ENCODE assay signal across 8 mouse cellular contexts in the genomic region with DNA sequence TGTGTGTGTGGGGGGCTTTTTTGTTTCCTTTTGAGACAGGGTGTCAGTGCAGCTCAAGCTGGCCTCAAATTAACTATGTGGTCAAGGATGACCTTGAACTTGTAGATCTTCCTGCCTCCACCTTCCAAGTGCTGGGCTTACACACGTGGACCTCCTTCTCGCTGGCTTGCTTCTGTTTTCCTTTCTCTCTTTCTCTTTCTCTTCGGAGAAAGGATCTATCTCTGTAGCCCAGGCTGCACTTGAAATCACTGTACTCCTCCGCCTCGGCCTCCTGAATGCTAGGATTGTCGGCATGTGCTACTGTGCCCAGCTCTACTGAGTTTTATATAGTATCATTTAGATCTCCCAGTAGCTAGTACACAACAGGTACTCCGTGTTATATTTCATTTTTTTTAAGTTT. TPM values are rescaled to one million over a fixed set of nuclear protein-coding genes. Genes with fewer than 3 reads are reported as not detected.
A peak's percentile ranks its signal among the peaks of the same experiment; 100 is the strongest.
DNase-seq lines count a peak whose midpoint lies in the region; ATAC-seq and TF ChIP-seq lines count a peak whose summit lies in the region.

No protein-coding gene starts in this region.

- H3K27ac ChIP-seq in ES-Bruce4 (ENCODE audit: insufficient read depth, low read length): no peak overlapping the region
- H3K27ac ChIP-seq in forebrain, embryonic 15.5 days (replicated peaks): peak overlapping the region; percentile 46; the same call in 1 of the 2 replicates
- H3K27ac ChIP-seq in liver, postnatal 0 days (ENCODE audit: low read depth): no peak overlapping the region

- TF ChIP-seq CTCF in ES-Bruce4 (IDR thresholded peaks at IDR 0.05; ENCODE audit: low read depth, low read length): no peak
- TF ChIP-seq CTCF in liver, postnatal 0 days (IDR thresholded peaks at IDR 0.05; ENCODE audit: low read depth): no peak

- H3K4me3 ChIP-seq in ES-Bruce4 (ENCODE audit: low read depth, low read length): peak overlapping the region; percentile 6; the same call in 1 of the 2 replicates
- peak overlapping the region; percentile 96 for H3K4me3 ChIP-seq in forebrain, embryonic 15.5 days
- H3K4me3 ChIP-seq in liver, postnatal 0 days (ENCODE audit: low read depth, low read length): 0 out of 2 replicates have a peak overlapping the region, but pooled peaks have one; percentile 15

- ATAC-seq in forebrain, embryonic 15.5 days (replicated peaks): no peak
- no peak for ATAC-seq in liver, postnatal 0 days
- ATAC-seq in CD4-positive, CD25-positive, alpha-beta regulatory T cell, adult 4 months: no peak

- DNase-seq in heart, adult 11 months: peak; percentile 76
- DNase-seq in heart, postnatal 10 days: no peak
- DNase-seq in liver, postnatal 0 days: no peak
- DNase-seq in ovary, postnatal 14 days (ENCODE audit: low spot score): no peak
- no peak for DNase-seq in spleen, adult 12 weeks (ENCODE audit: low spot score)

- intact Hi-C loops in heart, postnatal 10 days (cut with DNase I): loop anchor here (5.0 to 10.0 kb wide), 3 partner anchors 40 to 593 kb away; a partner anchor contains a TSS

- peak overlapping the region; percentile 81 for H3K4me2 ChIP-seq in forebrain, embryonic 15.5 days (replicated peaks)
- H3K4me2 ChIP-seq in liver, postnatal 0 days (ENCODE audit: low read depth, low read length): peak overlapping the region; percentile 99

- no peaks in the 10 kb centered on the region for H3K27me3 ChIP-seq in ES-Bruce4 (ENCODE audit: control insufficient read depth, insufficient read depth, low read length, poor library complexity, severe bottlenecking)
- no peaks in the 10 kb centered on the region for H3K27me3 ChIP-seq in forebrain, embryonic 15.5 days
- no peaks in the 10 kb centered on the region for H3K27me3 ChIP-seq in liver, postnatal 0 days (ENCODE audit: insufficient read depth, low read length)

- no peak for TF ChIP-seq EP300 in ES-Bruce4 (IDR thresholded peaks at IDR 0.05; ENCODE audit: insufficient read depth, low read depth, low read length)
- TF ChIP-seq EP300 in liver, postnatal 0 days (IDR thresholded peaks at IDR 0.05; ENCODE audit: low read depth): no peak

- TF ChIP-seq POLR2A in ES-Bruce4 (IDR thresholded peaks at IDR 0.05; ENCODE audit: insufficient read depth, low read length): no peak

- H3K36me3 ChIP-seq in ES-Bruce4 (ENCODE audit: control insufficient read depth, insufficient read depth, low read length, poor library complexity, severe bottlenecking): peaks cover 25% of the 10 kb centered on the region
- H3K36me3 ChIP-seq in forebrain, embryonic 15.5 days: peaks cover 19% of the 10 kb centered on the region; the same call in 1 of the 2 replicates
- H3K36me3 ChIP-seq in liver, postnatal 0 days (replicated peaks; ENCODE audit: insufficient read depth, low read length): peaks cover 7% of the 10 kb centered on the region

- WGBS in forebrain, embryonic 15.5 days: 14% methylated on average over 7 of the region's 7 CpGs
- WGBS in liver, postnatal 0 days (ENCODE audit: insufficient replicate concordance): 36% methylated on average over 7 of the region's 7 CpGs

- peaks cover 1% of the 10 kb centered on the region for H3K4me1 ChIP-seq in ES-Bruce4 (ENCODE audit: control insufficient read depth, insufficient read depth, low read length)
- peaks cover 19% of the 10 kb centered on the region for H3K4me1 ChIP-seq in forebrain, embryonic 15.5 days
- peaks cover 10% of the 10 kb centered on the region for H3K4me1 ChIP-seq in liver, postnatal 0 days (ENCODE audit: insufficient read depth)

- 0 out of 2 replicates have a peak overlapping the region, but pooled peaks have one; percentile 12 for H3K9ac ChIP-seq in ES-Bruce4 (ENCODE audit: low read depth, poor library complexity, severe bottlenecking)
- peak overlapping the region; percentile 96 for H3K9ac ChIP-seq in forebrain, embryonic 15.5 days (replicated peaks)
- 0 out of 2 replicates have a peak overlapping the region, but pooled peaks have one; percentile 34 for H3K9ac ChIP-seq in liver, postnatal 0 days (replicated peaks)

- H3K9me3 ChIP-seq in ES-Bruce4 (replicated peaks; ENCODE audit: control insufficient read depth, insufficient read depth, low read length, poor library complexity, severe bottlenecking): no peaks in the 10 kb centered on the region
- H3K9me3 ChIP-seq in forebrain, embryonic 15.5 days: no peaks in the 10 kb centered on the region
- no peaks in the 10 kb centered on the region for H3K9me3 ChIP-seq in liver, postnatal 0 days (ENCODE audit: low read length)

RNA-seq across cellular contexts. Expression of a gene that starts 1.5 kb away (rescaled TPM):
- 10 to 100 TPM; 19.3 to 19.8 TPM for total RNA-seq in heart, postnatal 10 days (2021)
- 66.9 and 77.3 TPM in 2 replicates for polyA plus RNA-seq in ES-Bruce4 (2011; ENCODE audit: insufficient read depth, insufficient read length, low read depth, missing spikeins)
- 94.2 and 99.8 TPM in 2 replicates for polyA plus RNA-seq in forebrain, embryonic 15.5 days (2015; fragmentation: Nextera tagmentation; extraction: Ambion mirVana)
- 9.8 and 14.0 TPM in 2 replicates for polyA plus RNA-seq in liver, postnatal 0 days (2015; fragmentation: Nextera tagmentation; extraction: Ambion mirVana)
- 1 to 10 TPM in 1 of 2 experiments, under 1 TPM in 1; 0.74 to 2.3 TPM for polyA plus RNA-seq in CD4-positive, CD25-positive, alpha-beta regulatory T cell, adult 4 months (2017; shearing (Covaris generic))

RNA-seq across cellular contexts. Expression of a gene that starts 13.4 kb away (rescaled TPM):
- 100 to 1,000 TPM; 678 to 750 TPM for total RNA-seq in heart, postnatal 10 days (2021)
- 626 and 640 TPM in 2 replicates for polyA plus RNA-seq in ES-Bruce4 (2011; ENCODE audit: insufficient read depth, insufficient read length, low read depth, missing spikeins)
- polyA plus RNA-seq in forebrain, embryonic 15.5 days (2015; fragmentation: Nextera tagmentation; extraction: Ambion mirVana): 4,659 and 4,677 TPM in 2 replicates
- 1,161 and 1,214 TPM in 2 replicates for polyA plus RNA-seq in liver, postnatal 0 days (2015; fragmentation: Nextera tagmentation; extraction: Ambion mirVana)
- polyA plus RNA-seq in CD4-positive, CD25-positive, alpha-beta regulatory T cell, adult 4 months (2017; shearing (Covaris generic)): 1,000 to 10,000 TPM; 5,826 to 7,831 TPM

RNA-seq across cellular contexts. Expression of a gene that starts 36.7 kb away (rescaled TPM):
- total RNA-seq in heart, postnatal 10 days (2021): 1 to 10 TPM; 4.3 to 4.5 TPM
- polyA plus RNA-seq in ES-Bruce4 (2011; ENCODE audit: insufficient read depth, insufficient read length, low read depth, missing spikeins): 1.5 and 1.9 TPM in 2 replicates
- polyA plus RNA-seq in forebrain, embryonic 15.5 days (2015; fragmentation: Nextera tagmentation; extraction: Ambion mirVana): 17.1 and 19.8 TPM in 2 replicates
- polyA plus RNA-seq in liver, postnatal 0 days (2015; fragmentation: Nextera tagmentation; extraction: Ambion mirVana): 4.7 and 5.4 TPM in 2 replicates
- 10 to 100 TPM; 65.8 to 93.5 TPM for polyA plus RNA-seq in CD4-positive, CD25-positive, alpha-beta regulatory T cell, adult 4 months (2017; shearing (Covaris generic))

Comparison
In these comparisons a context has a peak if more than half of its experiments do, and no peak if none do; other contexts are left out.
1. H3K4me3 ChIP-seq: peak in every context shown above with its lines; median percentile 96 in forebrain, embryonic 15.5 days; 15 in liver, postnatal 0 days; 6 in ES-Bruce4.
2. H3K9ac ChIP-seq: peak in every context shown above with its lines; median percentile 96 in forebrain, embryonic 15.5 days; 34 in liver, postnatal 0 days; 12 in ES-Bruce4.